Mouse (Mus musculus) thymus, postnatal 25 days (tissue): ENCODE measurements around the gene Timm29.

Experiments used
- DNase-seq: peaks from one replicate; pipeline ENCODE4 v3.0.0; 2022

Timm29 gene

DNA sequence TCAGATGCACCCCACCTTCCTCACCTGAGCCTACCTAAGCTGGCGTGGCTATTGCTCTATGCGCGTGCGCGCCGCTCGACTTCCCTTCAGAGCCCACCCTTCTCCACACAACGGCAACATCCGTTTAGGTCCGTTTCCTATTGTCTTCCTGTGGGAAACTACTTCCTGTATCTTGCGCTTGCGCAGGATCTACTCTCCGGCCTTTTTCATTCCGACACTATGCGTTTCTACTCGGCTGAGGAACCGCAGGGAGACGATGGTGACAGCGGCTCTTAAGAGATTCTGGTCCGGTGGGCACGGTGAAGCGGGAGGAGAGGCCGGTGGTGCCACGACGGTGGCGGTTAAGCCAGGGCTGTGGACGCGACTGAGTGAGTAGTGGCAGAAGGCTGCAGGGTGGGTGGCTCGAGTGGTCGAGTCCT, at the start of gene Timm29, which contains the start of gene Yipf2:
Gene Timm29 (plus strand): TSS at position 20 of the 419 bp plus-strand sequence.
Gene Yipf2 (minus strand): TSS at position 126 of the 419 bp plus-strand sequence.
- peak; percentile 91 for DNase-seq

DNA sequence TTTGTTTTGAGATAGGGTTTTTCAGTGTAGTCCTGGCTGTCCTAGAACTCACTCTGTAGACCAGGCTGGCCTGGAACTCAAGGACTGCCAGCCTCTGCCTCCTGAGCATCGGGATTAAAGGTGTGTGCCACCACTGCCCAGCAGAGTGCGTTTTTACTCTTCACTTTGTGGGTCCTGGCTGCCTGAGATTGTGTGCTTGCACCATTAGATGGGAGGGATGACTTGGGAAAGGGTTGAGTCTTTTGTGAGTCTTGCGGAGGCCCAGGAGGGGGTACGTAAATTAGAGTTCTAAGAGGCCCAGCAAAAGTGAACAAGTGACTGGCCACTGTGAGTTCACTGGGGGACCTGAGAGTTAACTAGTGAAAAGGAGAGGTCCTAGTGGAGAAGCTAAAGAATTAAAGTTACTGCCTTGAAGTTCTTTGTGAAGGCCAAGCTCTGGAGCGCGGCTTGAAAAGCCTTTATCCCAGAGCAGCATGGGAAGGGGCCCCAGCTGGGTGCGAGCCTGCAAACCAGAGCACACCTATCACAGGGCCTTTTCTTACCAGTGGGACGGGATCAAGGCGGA, 47.1 kb upstream of the Timm29 start:
- no peak for DNase-seq

DNA sequence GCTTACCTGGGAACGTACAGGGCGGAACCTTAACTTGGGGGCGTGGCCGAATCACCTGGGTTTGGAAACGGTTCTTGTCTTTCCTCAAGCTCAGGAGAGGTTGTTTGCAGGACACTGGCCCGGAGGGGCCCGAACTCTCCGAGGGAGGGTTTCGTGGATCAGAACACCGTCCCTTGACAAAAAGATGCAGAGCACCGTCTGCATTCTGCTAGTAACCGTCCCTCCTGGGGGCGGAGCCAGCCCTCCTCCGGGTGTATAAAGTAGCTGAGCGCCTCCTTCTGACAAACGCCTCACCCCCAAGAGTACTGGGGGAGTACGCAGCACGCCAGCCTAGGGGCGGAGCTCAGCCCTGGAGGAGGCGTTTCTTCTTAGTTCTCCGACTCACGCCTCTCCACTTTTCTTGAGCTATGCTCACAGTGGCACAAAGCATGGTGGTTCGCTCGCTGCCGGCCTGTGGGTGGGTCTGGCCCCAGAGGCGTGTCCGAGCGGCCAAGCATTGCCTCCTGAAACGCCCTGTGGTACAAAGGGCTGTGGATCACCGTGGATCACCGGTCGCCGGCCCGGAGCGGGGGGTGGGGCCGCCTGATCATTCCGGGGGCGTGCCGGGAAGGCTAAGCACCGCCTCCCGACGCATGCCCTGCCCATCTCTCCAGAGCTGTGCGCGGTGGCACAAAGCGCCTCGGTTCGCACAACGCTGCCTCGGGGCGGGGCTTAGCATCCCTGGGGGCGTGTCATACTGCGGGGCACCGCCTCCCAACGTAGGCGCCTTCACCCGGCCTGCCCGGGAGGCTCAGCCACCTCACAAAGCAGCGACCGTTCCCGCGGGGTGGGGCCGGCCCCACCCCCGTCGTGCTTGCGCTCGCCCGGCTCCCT, 46.4 kb upstream of the Timm29 start:
- DNase-seq, result peak; percentile 100

DNA sequence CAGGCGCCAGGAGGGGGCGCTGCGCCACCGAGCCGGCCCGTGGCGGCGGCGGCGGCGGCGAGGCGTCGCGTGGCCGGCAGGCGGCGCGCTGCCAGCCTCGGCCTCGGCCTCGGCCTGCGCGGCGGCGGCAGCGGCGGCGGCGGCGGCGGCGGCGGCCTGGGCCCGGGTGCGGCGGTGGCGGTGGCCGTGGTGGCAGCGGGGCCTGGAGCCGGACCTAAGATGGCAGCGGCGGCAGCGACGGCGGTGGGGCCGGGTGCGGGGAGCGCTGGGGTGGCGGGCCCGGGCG, 45.8 kb upstream of the Timm29 start, which contains the start of gene Carm1:
Gene Carm1 (plus strand): TSS at position 106 of the 286 bp plus-strand sequence.
- no peak for DNase-seq

DNA sequence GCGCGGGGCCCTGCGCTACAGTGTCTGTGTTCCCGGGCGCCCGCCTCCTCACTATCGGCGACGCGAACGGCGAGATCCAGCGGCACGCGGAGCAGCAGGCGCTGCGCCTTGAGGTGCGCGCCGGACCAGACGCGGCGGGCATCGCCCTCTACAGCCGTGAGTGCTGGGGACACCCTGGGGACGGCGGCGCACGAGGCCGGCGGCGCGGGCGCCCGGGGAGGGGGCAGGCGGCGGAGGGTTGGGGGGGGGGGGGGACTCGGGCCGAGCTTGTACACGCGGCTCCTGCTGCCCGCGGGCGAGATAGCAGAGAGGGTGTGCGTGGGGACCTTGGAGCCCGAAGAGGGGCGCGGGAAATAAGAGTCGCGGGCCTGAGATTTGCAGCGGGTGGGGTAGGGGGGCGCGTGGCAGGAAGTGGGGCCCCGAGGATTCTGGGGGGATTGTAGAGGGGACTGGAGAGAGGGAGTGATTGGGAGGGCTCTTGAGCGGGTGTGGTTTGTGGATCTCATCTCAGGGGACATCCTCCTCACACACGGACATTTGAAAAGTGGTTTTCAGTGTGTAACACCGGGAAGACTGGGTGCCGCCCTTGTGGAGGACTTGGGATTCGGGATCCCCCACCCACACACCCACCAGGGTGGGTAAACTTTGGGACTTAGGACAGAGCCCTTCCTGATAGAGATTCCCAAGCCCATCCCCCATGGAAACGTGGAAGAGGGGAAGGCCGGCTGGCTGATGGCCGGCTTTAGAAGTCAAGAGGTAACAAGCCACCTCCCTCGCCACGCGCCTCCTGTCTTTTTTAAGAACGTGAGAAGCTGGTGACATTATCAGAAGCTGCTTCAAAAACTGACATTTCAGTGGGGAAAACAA, 45.2 kb upstream of the Timm29 start:
- DNase-seq, result no peak

DNA sequence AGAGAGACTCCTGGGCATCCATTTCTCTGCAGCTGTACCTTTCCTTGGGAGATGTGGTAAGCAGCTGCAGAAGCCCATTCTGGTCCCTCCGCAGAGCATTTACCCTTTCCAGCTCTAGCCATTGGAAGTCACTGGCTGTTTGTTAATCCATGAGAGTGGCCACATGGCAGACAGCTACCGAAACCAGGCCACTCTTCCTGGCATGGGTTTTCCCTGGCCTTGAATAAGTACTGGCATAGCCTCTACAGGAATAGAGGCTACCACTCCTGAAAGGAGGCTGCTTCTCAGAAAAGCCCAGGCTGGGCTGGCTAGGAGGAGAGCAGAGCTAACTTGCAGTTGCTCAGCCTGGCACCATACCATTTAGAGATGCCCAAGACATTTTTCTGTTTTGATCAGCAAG, 41.5 kb upstream of the Timm29 start:
- DNase-seq, result no peak

DNA sequence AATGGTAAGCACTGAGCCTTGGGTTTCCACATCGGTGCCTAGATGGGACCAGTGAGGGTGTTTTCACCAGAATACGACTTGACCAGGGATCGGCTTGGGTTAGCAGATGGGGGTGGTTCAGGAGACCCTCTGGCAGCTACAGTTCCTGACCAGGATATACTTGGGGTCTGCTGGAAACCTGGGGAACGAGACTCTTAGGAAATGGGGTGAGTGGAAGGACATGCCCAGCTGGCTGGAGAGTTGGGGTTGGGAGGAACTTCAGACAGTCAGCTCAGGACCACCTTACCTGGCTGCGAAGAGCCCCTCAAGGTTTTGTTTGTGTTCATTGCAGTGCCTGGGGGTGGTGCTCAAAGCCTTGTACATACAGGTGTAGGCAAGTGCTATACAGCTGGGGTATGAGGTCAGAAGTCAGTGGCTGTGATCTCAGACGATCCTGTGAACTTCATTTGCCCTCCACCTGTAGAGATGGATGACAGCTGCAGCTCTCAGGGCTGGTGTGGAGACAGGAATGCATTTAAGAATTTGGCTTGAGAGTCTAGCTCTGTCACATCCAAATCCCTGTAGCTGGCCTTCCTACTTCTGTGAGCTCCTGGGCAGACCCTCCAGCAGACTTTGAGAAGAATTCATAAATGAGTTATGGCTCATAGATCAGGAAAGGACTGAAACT, 38.8 kb upstream of the Timm29 start:
- no peak for DNase-seq

DNA sequence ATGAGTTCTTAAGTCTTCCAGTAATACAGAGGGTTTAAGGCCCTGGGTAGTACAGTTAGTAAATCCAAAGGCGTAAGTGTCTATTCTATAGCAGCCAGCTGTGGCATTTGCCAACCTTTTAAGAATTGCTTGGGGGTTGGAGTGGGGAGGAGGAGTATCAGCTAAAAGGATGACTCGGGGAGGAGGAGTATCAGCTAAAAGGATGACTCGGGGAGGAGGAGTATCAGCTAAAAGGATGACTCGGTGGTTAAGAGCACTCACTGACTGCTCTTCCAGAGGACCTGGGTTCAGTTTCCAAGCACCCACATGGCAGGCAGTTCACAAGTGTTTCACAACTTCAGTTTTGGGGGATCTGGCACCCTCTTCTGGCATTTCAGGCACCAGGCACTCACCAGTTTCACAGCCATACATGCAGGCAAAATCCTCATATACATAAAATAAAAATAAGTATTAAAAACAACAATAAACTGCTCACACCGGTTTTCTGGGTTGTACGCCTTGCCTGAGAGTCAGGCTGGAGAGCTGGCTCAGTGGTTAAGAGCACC, 37.3 kb upstream of the Timm29 start:
- DNase-seq, result no peak

DNA sequence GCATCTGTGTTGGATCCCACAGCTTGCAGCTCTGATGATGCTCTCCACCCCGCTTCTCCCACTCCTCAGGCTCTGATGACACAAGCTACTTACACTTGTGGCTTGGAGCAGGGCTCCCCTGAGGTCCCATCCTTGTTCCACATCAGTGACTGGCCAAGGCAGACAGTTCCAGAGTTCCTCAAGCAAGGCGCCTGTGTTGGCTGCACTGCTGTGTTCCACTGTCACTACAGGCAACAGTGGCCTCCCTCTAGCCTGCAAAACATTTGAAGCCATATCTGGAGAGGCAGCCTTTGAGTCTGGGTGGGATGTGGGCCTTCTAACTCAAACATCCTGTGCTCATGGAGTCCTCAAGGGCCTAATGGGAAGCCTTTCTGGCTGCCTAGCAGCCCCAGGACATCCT, 35.5 kb upstream of the Timm29 start:
- no peak for DNase-seq

DNA sequence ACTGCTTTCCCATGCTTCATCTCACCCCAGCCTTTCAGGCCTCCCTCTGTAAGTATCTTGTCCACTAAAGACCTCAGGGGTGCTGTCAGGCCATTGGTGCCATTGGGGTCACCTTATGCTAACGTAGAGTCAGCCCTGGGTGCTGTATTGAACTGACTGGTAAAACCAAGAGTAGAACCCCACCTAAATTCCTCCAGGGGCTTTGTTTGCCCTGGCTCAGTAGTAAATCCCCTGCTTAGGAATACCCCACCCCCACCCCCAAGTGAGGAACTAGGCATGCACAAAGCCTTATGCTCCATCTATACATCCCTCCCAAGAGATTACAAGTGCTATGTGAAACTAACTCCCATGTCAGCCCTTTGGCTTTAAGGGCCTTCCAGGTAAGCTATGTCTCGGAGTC, 35.0 kb upstream of the Timm29 start:
- no peak for DNase-seq

DNA sequence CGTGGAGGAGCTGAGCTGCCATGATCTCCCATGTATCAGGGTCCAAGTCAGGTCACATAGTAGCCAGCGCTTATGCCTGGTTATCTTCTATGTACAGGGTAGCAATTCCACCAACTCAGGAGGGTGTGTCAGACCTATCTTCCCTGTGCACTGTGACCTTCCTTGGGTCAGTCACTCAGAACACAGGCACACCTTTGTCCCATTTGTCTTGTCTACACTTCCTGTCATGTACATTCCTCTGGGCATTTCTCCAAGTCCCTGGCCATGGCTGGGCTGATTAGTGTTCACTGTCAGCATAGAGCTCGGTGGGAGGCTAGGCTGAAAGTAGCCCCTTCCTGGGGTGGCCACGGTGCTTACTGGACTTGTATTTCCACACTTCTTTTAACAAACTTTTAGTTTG, 34.2 kb upstream of the Timm29 start:
- no peak for DNase-seq

DNA sequence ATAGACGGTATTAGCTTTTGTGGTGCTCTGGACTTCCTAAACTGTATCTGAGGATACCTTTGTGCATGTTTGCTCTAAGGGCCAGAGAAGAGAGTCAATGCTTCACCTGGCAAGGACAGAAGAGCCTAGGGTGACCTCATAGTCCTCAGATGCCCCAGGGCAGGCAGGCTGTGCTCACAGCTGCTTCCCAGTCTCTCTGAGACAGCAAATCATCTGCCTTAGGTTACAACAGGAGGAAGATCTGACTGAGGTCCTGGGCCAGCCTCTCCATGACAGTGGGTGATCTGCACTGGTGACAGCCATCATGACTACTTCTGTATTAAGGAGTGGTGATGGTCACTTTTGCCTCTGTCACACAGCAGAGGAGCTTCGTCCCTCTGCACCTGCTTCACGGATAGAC, 33.4 kb upstream of the Timm29 start:
- no peak for DNase-seq

DNA sequence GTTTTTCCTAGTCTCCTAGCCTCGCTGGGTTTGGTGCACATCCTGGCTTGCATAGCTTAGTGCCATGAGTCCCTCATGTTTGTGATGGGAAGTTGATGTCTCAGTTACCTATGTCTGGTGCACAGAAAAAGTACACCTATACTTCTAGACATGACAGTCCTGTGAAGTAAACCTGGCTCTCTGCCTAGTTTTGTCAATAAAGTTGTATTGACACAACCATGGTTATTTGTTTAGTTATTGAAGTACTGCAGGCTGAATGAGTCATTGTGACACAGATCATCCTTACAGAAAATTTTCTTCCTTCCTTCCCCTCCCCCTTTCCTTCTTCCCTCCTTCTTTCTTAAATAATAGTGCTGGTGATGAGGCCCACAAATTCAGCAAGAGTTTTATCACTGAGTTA, 28.1 kb upstream of the Timm29 start:
- DNase-seq, result no peak

DNA sequence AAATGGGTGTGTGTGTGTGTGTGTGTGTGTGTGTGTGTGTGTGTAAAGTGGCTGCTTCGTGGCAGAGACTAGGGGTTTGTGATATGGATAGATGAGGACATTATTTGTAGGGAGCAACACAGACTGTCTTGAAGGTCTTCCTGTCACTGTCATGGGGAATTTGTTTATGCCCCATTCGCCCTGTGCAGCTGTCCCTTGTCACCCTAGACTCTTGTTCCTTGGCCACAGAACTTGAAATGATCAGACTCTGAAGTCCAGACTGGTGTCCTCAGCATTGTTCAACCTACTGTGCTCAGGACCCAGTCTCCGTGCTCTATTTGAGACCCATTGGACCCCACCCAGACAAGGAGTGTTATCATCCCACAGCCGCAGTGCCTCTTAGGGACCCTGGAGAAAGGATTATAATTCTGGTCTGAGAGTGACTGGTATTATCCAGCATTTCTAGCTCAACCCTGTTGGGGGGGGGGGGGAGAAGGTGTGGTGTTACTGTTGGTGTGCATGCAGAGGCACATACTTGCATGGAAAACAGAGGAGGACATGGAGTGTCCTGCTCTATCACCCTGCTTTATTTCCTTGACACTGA, 27.4 kb upstream of the Timm29 start:
- no peak for DNase-seq

DNA sequence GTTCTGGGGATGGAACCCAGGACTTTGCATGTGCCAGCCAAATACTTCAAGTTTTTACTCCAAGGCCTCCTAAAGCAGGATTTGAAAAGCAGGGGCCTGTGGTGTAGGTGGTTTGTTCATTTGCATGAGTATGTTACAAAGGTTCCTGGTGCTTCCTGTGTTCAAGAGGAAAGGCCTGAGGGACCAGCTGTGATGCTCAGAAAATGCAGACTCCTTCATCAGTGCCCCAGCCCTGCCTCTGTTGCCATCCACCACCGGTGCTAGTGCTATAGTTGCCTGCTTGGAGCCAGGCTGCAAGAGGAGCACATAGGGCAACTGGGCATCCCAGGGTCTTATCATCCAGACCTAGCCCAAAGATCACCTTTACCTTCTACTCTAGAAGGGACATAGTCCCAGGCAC, 26.0 kb upstream of the Timm29 start:
- DNase-seq, result no peak

DNA sequence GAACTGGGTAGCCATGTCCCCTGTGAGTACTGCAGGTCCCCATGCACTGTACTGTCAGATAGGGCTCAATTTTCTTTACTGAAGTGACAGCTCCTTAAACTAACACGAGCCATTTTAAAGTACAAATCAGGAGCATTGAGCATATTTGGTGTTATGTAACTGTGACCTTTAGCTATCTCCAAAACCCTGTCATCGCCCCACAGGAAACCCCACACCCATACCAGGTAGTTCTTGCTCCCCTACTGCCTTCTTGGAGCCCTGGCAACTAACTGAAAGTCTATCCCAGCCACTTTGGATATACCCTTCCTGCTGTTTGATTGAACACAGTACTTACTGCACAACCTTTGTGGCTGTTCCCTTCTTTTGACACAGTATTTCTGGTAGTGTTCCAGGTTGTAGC, 25.5 kb upstream of the Timm29 start:
- DNase-seq, result no peak

DNA sequence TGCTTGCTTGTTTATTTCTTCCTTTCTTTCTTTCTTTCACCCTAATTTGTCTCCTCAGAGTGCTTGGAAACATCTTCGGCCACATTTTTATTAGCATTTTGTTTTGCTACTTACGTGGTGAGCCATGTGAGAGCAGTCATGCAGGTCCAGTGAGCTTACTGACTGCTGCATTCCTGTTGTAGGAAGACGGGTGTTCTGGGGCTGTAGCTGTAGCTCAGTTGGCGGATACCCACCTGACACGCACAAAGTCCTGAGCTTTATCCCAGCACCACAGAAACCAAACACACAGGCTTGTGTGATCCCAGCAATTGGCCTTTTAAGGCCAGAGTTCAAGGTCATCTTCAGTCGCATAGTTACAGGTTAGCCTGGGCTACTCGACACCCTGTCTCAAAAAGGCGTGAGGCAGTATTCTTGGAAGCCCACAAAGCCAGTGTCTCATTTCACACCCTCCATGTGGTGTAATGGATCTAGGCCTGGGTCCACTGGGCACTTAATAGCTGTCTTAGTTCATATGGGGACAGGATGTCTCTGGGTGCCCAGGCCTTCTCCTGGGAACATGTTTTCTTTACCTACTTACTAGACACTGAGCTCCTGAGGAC, 23.8 kb upstream of the Timm29 start:
- DNase-seq, result no peak

DNA sequence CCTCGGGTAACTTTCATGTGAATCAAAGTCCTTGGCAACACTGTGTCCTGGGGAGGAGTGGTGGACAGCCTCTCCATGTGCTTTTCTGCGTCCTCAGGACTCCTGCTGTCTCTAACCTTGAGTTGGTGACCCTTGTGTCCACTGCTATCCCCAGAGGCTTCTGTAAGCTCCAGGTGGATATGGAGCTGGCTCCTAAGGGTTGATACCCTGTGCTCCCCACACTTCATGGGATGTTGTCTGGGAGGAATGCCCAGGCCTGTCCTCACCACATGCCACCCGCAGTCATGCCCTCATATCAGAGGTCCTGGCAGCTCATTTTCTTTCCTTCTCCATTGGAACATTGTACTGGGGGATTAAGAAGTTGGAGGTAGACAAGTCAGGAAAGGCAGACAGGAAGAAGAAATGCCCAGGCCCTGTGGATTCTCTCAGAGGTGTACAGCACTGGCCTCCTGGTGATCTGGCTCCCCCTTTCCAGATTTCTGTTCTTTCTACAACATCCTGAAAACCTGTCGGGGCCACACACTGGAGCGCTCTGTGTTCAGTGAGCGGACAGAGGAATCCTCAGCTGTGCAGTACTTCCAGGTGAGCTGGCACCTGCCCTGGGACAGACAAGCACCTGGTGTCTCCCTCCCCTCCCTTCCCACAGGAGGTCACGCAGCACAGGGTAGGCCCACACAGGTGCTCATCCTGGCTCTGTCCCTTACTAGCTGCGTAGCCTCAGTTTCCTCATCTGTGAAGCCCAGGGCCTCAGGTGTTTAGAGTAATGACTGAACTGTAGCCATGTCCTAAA, 18.3 kb upstream of the Timm29 start:
- DNase-seq, result no peak

DNA sequence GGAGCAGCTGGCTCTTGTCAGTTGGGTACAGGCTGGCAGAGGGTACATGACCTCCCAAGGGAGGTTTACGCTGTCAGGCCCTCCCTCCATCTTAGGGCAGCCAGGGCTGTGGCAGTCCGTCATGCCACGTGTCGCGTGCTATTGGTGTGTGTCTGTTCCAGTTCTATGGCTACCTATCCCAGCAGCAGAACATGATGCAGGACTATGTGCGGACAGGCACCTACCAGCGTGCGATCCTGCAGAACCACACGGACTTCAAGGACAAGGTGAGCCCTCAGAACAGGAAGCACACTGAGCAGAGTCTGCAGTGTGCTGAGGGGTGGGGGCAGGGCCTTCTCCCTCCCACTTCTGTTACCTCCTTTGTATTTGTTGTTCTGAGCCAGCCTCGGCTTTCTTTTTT, 17.3 kb upstream of the Timm29 start:
- no peak for DNase-seq

DNA sequence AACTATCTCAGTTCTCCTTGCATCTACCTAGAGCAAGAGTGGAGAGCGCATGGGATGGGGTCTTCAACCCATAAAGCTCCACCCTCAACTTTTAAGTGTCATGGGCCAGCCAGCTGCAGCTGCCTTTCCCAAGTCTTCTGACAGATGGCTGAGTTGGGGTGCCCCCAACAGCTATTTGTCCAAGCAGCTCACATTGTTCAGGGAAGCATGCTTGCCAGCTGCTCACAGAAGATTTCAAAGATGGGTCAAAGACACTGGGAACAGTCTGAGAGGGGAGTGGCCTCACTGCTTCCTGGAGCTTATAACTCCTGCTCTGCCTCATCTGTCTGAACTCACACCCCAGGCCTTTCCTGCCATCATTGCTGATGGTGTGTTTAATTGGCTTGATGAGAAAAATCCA, 16.2 kb upstream of the Timm29 start:
- DNase-seq, result no peak

DNA sequence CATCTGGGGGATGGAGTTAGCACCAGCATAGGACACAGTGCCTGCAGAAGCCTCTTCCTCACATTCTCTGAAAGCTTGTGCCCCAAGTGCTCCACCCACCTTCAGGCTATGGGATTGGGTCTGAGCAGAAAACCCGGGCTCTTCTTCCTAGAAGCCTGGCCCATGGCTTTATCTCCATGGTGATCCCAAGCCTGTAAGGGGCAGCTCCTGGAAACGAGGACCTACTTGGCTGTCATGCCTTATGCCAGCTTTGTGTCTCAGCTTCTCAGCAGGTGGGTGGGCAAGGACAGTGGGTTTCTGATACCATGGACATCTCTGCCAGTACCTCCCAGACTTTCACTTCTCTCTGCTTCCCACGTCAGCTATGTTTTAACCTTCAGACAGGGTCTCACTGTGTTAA, 14.3 kb upstream of the Timm29 start:
- no peak for DNase-seq
